Mouse (Mus musculus) MEL (cell line): ENCODE data around the gene Prdx1. TPM values are rescaled to one million over a fixed set of nuclear protein-coding genes. Genes with fewer than 3 reads are reported as not detected.
A peak's percentile ranks its signal among the peaks of the same experiment; 100 is the strongest.

Source experiments
- DNase-seq: peaks from one replicate; pipeline ENCODE4 v3.0.0; 2011; ENCODE audit warnings: low read depth, low spot score
- H3K27ac ChIP-seq: 2 replicates; pipeline ENCODE4 v1.5.1; 2012; ENCODE audit warnings: low read depth, mild to moderate bottlenecking, control low read depth, low read length, moderate library complexity; ENCODE audit not compliant: control insufficient read depth
- H3K27me3 ChIP-seq, 2 experiments: fragments of 150-350 bp in 1 of 2; sonication (generic) in 1 of 2; 2 replicates each; pipeline ENCODE4 v1.6.1; 2012; ENCODE audit warnings: low read length in 2 of 2, mild to moderate bottlenecking in 2 of 2, improper control_type of control experiment in 1 of 2, moderate library complexity in 1 of 2; ENCODE audit not compliant: insufficient read depth in 2 of 2, control insufficient read depth in 1 of 2
- H3K36me3 ChIP-seq, 2 experiments: 2 replicates each; pipeline ENCODE4 v1.6.1; 2012 to 2014; ENCODE audit warnings: low read length in 2 of 2, improper control_type of control experiment in 1 of 2, inconsistent platforms in 1 of 2, mild to moderate bottlenecking in 1 of 2; ENCODE audit not compliant: insufficient read depth in 2 of 2, control insufficient read depth in 1 of 2
- H3K4me1 ChIP-seq, 2 experiments: fragments of 150-350 bp in 1 of 2; sonication (generic) in 1 of 2; 2 replicates each; pipeline ENCODE4 v1.6.1; 2012; ENCODE audit warnings: low read length in 2 of 2, improper control_type of control experiment in 1 of 2, mild to moderate bottlenecking in 1 of 2; ENCODE audit not compliant: insufficient read depth in 2 of 2, control insufficient read depth in 1 of 2
- H3K4me3 ChIP-seq, 2 experiments: fragments of 150-350 bp in 1 of 2; sonication (generic) in 1 of 2; 2 replicates each; pipeline ENCODE4 v1.5.1; 2012; ENCODE audit warnings: low read depth in 2 of 2, low read length in 2 of 2, mild to moderate bottlenecking in 2 of 2, moderate library complexity in 2 of 2, control low read depth in 1 of 2, improper control_type of control experiment in 1 of 2; ENCODE audit not compliant: control insufficient read depth in 1 of 2, insufficient read depth in 1 of 2
- H3K79me2 ChIP-seq: 2 replicates; pipeline ENCODE4 v1.6.1; 2012; ENCODE audit warnings: mild to moderate bottlenecking, low read length, moderate library complexity; ENCODE audit not compliant: control insufficient read depth, poor library complexity, insufficient read depth
- H3K9ac ChIP-seq: 2 replicates; pipeline ENCODE4 v1.6.1; 2012; ENCODE audit warnings: low read depth, mild to moderate bottlenecking, control low read depth, low read length, moderate library complexity; ENCODE audit not compliant: control insufficient read depth, poor library complexity, severe bottlenecking
- H3K9me3 ChIP-seq: fragments of 150-350 bp; sonication (generic); replicated peaks from 2 replicates; pipeline ENCODE4 v1.6.1; 2012; ENCODE audit warnings: mild to moderate bottlenecking, low read length, improper control_type of control experiment, moderate library complexity; ENCODE audit not compliant: insufficient read depth
- BHLHE40 ChIP-seq: IDR thresholded peaks from 2 replicates; pipeline ENCODE4 v1.6.1; 2012; ENCODE audit warnings: low read depth, mild to moderate bottlenecking, inconsistent platforms, low read length, improper control_type of control experiment, borderline replicate concordance
- CHD1 ChIP-seq: IDR thresholded peaks from 2 replicates; pipeline ENCODE4 v1.6.1; 2012; ENCODE audit warnings: low read depth, mild to moderate bottlenecking, inconsistent platforms, low read length, improper control_type of control experiment
- ETS1 ChIP-seq: IDR thresholded peaks from 2 replicates; pipeline ENCODE4 v1.6.1; 2012; ENCODE audit warnings: low read depth, mild to moderate bottlenecking, inconsistent platforms, low read length, improper control_type of control experiment, moderate library complexity
- GATA1 ChIP-seq: IDR thresholded peaks from 2 replicates; pipeline ENCODE4 v1.6.1; 2011; ENCODE audit warnings: low read depth, low read length, improper control_type of control experiment
- KAT2A ChIP-seq: conservative IDR thresholded peaks from 2 replicates; pipeline ENCODE4 v1.6.1; 2012; ENCODE audit warnings: low read depth, low read length, improper control_type of control experiment, inconsistent platforms
- MAFK ChIP-seq: IDR thresholded peaks from 2 replicates; pipeline ENCODE4 v1.6.1; 2011; ENCODE audit warnings: low read depth, mild to moderate bottlenecking, low read length, improper control_type of control experiment, borderline replicate concordance
- MAZ ChIP-seq: IDR thresholded peaks from 2 replicates; pipeline ENCODE4 v1.6.1; 2012; ENCODE audit warnings: low read depth, mild to moderate bottlenecking, inconsistent platforms, low read length, improper control_type of control experiment
- MEF2A ChIP-seq: IDR thresholded peaks from 2 replicates; pipeline ENCODE4 v1.6.1; 2014; ENCODE audit warnings: low read depth, mild to moderate bottlenecking, inconsistent platforms, low read length, improper control_type of control experiment; ENCODE audit not compliant: poor library complexity, insufficient replicate concordance, severe bottlenecking; ENCODE audit errors: extremely low read depth
- MXI1 ChIP-seq: IDR thresholded peaks from 2 replicates; pipeline ENCODE4 v1.6.1; 2011; ENCODE audit warnings: mild to moderate bottlenecking, low read depth, low read length, improper control_type of control experiment
- MYB ChIP-seq: IDR thresholded peaks from 2 replicates; pipeline ENCODE4 v1.6.1; 2011; ENCODE audit warnings: mild to moderate bottlenecking, low read depth, low read length, improper control_type of control experiment
- NRF1 ChIP-seq: IDR thresholded peaks from 2 replicates; pipeline ENCODE4 v1.6.1; 2014; ENCODE audit warnings: low read depth, mild to moderate bottlenecking, inconsistent platforms, low read length, improper control_type of control experiment, moderate library complexity; ENCODE audit not compliant: poor library complexity, insufficient read depth, severe bottlenecking
- POLR2A ChIP-seq, 2 experiments: IDR thresholded peaks; 2 replicates each; pipeline ENCODE4 v1.6.1; 2011 to 2012; ENCODE audit warnings: low read length in 2 of 2, mild to moderate bottlenecking in 2 of 2, control low read depth in 1 of 2, improper control_type of control experiment in 1 of 2, low read depth in 1 of 2, moderate library complexity in 1 of 2; ENCODE audit not compliant: control insufficient read depth in 1 of 2, insufficient read depth in 1 of 2, poor library complexity in 1 of 2
- POLR2AphosphoS2 ChIP-seq: IDR thresholded peaks from 2 replicates; pipeline ENCODE4 v1.6.1; 2011; ENCODE audit warnings: low read length, improper control_type of control experiment
- RAD21 ChIP-seq: IDR thresholded peaks from 2 replicates; pipeline ENCODE4 v1.6.1; 2011; ENCODE audit warnings: mild to moderate bottlenecking, low read depth, low read length, improper control_type of control experiment
- RCOR1 ChIP-seq: IDR thresholded peaks from 2 replicates; pipeline ENCODE4 v1.6.1; 2012; ENCODE audit warnings: low read depth, mild to moderate bottlenecking, inconsistent platforms, low read length, improper control_type of control experiment
- SMC3 ChIP-seq: IDR thresholded peaks from 2 replicates; pipeline ENCODE4 v1.6.1; 2011; ENCODE audit warnings: low read depth, low read length, improper control_type of control experiment
- TBP ChIP-seq: IDR thresholded peaks from 2 replicates; pipeline ENCODE4 v1.8.0; 2011; ENCODE audit warnings: low read depth, low read length, improper control_type of control experiment
- UBTF ChIP-seq: IDR thresholded peaks from 2 replicates; pipeline ENCODE4 v1.6.1; 2012; ENCODE audit warnings: low read depth, mild to moderate bottlenecking, inconsistent platforms, low read length, improper control_type of control experiment, moderate library complexity, borderline replicate concordance; ENCODE audit not compliant: insufficient read depth
- USF2 ChIP-seq, 2 experiments: IDR thresholded peaks; 2 replicates each; pipeline ENCODE4 v1.6.1; 2011 to 2012; ENCODE audit warnings: improper control_type of control experiment in 2 of 2, low read length in 2 of 2, borderline replicate concordance in 1 of 2, inconsistent platforms in 1 of 2, low read depth in 1 of 2, mild to moderate bottlenecking in 1 of 2; ENCODE audit not compliant: insufficient read depth in 1 of 2
- ZC3H11A ChIP-seq: IDR thresholded peaks from 2 replicates; pipeline ENCODE4 v1.6.1; 2012; ENCODE audit warnings: low read depth, mild to moderate bottlenecking, inconsistent platforms, low read length, improper control_type of control experiment
- ZKSCAN1 ChIP-seq: IDR thresholded peaks from 2 replicates; pipeline ENCODE4 v1.6.1; 2012; ENCODE audit warnings: low read depth, mild to moderate bottlenecking, inconsistent platforms, low read length, improper control_type of control experiment, moderate library complexity
- ZMIZ1 ChIP-seq: IDR thresholded peaks from 2 replicates; pipeline ENCODE4 v1.6.1; 2012; ENCODE audit warnings: low read depth, mild to moderate bottlenecking, inconsistent platforms, low read length, improper control_type of control experiment, moderate library complexity
- ZNF384 ChIP-seq: IDR thresholded peaks from 2 replicates; pipeline ENCODE4 v1.6.1; 2012; ENCODE audit warnings: low read depth, mild to moderate bottlenecking, inconsistent platforms, low read length, improper control_type of control experiment
- polyA plus RNA-seq, 2 experiments: library from polyadenylated mRNA; stranded (reverse) in 1 of 2; unstranded in 1 of 2; fragments of >175 nt in 1 of 2; fragments of >200 nt in 1 of 2; gene quantifications; 2 replicates each; pipeline versions ENCODE4 v1.2.1 to v1.2.4; 2012; ENCODE audit warnings: low replicate concordance in 2 of 2, low read depth in 1 of 2; ENCODE audit not compliant: insufficient read length in 2 of 2, insufficient read depth in 1 of 2, missing spikeins in 1 of 2
- total RNA-seq: library from RNA; depleted of rRNA; stranded (reverse); fragments of 300-350 nt; gene quantifications from 2 replicates; pipeline ENCODE4 v1.2.3, GENCODE M21; 2012

Prdx1 gene
- total and polyA plus RNA-seq, 3 experiments = 223 to 416 TPM; not detected in 1

- peak in 1 of 2 experiments; percentile 91; a peak in 3 of 4 replicates for TF ChIP-seq POLR2A (IDR thresholded peaks at IDR 0.05; ENCODE audit: control insufficient read depth in 1 of 2, insufficient read depth in 1 of 2, low read depth in 1 of 2, low read length in 2 of 2, poor library complexity in 1 of 2)
- TF ChIP-seq KAT2A = peak; percentile 100
- no peak for TF ChIP-seq NRF1
- no peak for TF ChIP-seq RCOR1
- TF ChIP-seq MAZ = no peak
- TF ChIP-seq MXI1 = peak; percentile 93
- no peak for TF ChIP-seq MAFK
- TF ChIP-seq ZKSCAN1 = no peak
- peak; percentile 80 for TF ChIP-seq POLR2AphosphoS2
- peak; percentile 100 for TF ChIP-seq MYB
- 0 out of 2 replicates have a peak, but pooled peaks have one; percentile 4 for TF ChIP-seq GATA1
- no peak for TF ChIP-seq USF2 (IDR thresholded peaks at IDR 0.05; ENCODE audit: borderline replicate concordance in 1 of 2, insufficient read depth in 1 of 2, low read depth in 1 of 2, low read length in 2 of 2)
- no peak for TF ChIP-seq ZC3H11A
- TF ChIP-seq SMC3 = no peak
- TF ChIP-seq TBP = peak; percentile 86
These were observed 22.9 kb downstream of the Prdx1 start, which contains the start of the genes Mmachc and Ccdc163 (continued) for GRCm38 (mm10) chr4:116708201-116708764.

GRCm38 (mm10) chr4:116708791-116709390 lies 23.5 kb downstream of the Prdx1 start:
- TF ChIP-seq MAZ = 0 out of 2 replicates have a peak, but pooled peaks have one; percentile 35
- no peak for TF ChIP-seq ZKSCAN1
- 0 out of 2 replicates have a peak, but pooled peaks have one; percentile 1 for TF ChIP-seq ETS1
- peak; percentile 91 for TF ChIP-seq ZNF384
- TF ChIP-seq, all 39 proteins: peak for 3

GRCm38 (mm10) chr4:116710154-116710553 lies 24.8 kb downstream of the Prdx1 start:
- no peak for DNase-seq
- Histone ChIP-seq H3K9me3 (no peaks in the 10 kb centered on the region), H3K9ac (no peak overlapping the region), H3K79me2 (peaks cover 6% of the 10 kb centered on the region), H3K4me3 (no peak overlapping the region), H3K27me3 (no peaks in the 10 kb centered on the region), H3K27ac (no peak overlapping the region), H3K4me1 (peaks cover 0 to 12% of the 10 kb centered on the region in 2 experiments; a peak in 3 of 4 replicates), H3K36me3 (peaks cover 0 to 19% of the 10 kb centered on the region in 2 experiments; a peak in 2 of 4 replicates)
- no peak for TF ChIP-seq CHD1
- TF ChIP-seq MAFK = no peak
- TF ChIP-seq BHLHE40 = no peak
- TF ChIP-seq MEF2A = no peak
- TF ChIP-seq ZMIZ1 = no peak
- TF ChIP-seq TBP = no peak
- TF ChIP-seq ZNF384 = no peak
- TF ChIP-seq RAD21 = no peak
- no peak for TF ChIP-seq ZKSCAN1
- no peak for TF ChIP-seq UBTF

More at GRCm38 (mm10) chr4:116708791-116709390, 23.5 kb downstream of the Prdx1 start:
- H3K79me2 ChIP-seq = peaks cover 6% of the 10 kb centered on the region
- H3K4me1 ChIP-seq = peaks cover 0 to 12% of the 10 kb centered on the region in 2 experiments; a peak in 3 of 4 replicates
- H3K9me3 ChIP-seq = no peaks in the 10 kb centered on the region
- peaks cover 0 to 19% of the 10 kb centered on the region in 2 experiments; a peak in 3 of 4 replicates for H3K36me3 ChIP-seq
- no peaks in the 10 kb centered on the region for H3K27me3 ChIP-seq
- H3K27ac ChIP-seq = peak overlapping the region; percentile 63
- peak overlapping the region; percentile 76 for H3K9ac ChIP-seq
- peak; percentile 69 for DNase-seq
- H3K4me3 ChIP-seq = peak overlapping the region; percentile 71 to 73
